Mouse (Mus musculus) C2C12 (cell line): Measurements from ENCODE around the gene Olfr91.

ENCODE experiments used
- CEBPB ChIP-seq: IDR thresholded peaks from one replicate; pipeline ENCODE4 v1.6.1; 2011; ENCODE audit warnings: low read depth, mild to moderate bottlenecking, control low read depth, moderate library complexity
- MYOG ChIP-seq: IDR thresholded peaks from one replicate; pipeline ENCODE4 v1.6.1; 2011; ENCODE audit not compliant: control insufficient read depth, insufficient read length; ENCODE audit errors: extremely low read depth
- USF1 ChIP-seq: IDR thresholded peaks from one replicate; pipeline ENCODE4 v1.6.1; 2011; ENCODE audit warnings: low read depth, mild to moderate bottlenecking, control low read depth, moderate library complexity

DNA sequence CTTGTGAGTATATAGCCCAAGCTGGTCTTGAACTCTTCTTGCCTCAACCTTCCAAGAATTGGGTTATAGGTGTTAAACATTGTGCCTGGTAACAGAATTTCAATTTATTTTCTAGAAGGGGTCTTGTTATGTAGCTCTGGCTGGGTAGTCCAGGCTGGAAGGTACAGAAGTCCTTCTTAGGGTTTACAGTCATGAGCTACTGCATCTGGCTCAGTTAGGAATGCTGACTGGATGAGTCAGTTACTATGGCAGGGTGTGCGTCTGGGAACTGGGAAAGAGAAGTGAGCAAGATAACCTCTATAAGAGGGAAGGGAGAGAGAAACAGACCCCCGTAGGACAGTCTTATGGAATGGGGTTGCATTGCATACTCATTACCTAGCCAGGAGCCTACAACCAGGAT, 22.3 kb downstream of the Olfr91 start:
- TF ChIP-seq MYOG, result no peak
- TF ChIP-seq CEBPB, result no peak
- TF ChIP-seq USF1, result no peak
